Mouse (Mus musculus) cortical plate, adult 2 months (tissue): ENCODE measurements around the gene Psen1.

ENCODE experiments used
- CTCF ChIP-seq: fragments of 200-500 bp; IDR thresholded peaks from 2 replicates; pipeline ENCODE4 v1.5.1; 2011; ENCODE audit warnings: mild to moderate bottlenecking, control low read depth, low read length; ENCODE audit not compliant: insufficient read depth; ENCODE audit errors: extremely low read depth
- POLR2A ChIP-seq: fragments of 200-500 bp; IDR thresholded peaks from 2 replicates; pipeline ENCODE4 v1.6.1; 2011; ENCODE audit warnings: mild to moderate bottlenecking, low read length, control low read depth; ENCODE audit not compliant: insufficient read depth; ENCODE audit errors: extremely low read depth

GRCm38 (mm10) chr12:83721281-83721680, 33.3 kb downstream of the Psen1 start:
- TF ChIP-seq CTCF (no peak), POLR2A (no peak)
